Mouse (Mus musculus) c-Kit-positive CD71-positive TER-119-negative erythroid progenitor cells, embryonic 14.5 days (primary cell): ENCODE measurements around the gene 4933415A04Rik.

ENCODE experiments used
- DNase-seq: peaks from one replicate; pipeline ENCODE4 v3.0.0-alpha.2; 2013; ENCODE audit warnings: low read depth

The 4933415A04Rik gene

GRCm38 (mm10) chr11:43632566-43632965 is 45.7 kb downstream of the 4933415A04Rik start:
- no peak for DNase-seq

GRCm38 (mm10) chr11:43633165-43633564 is 46.3 kb downstream of the 4933415A04Rik start:
- no peak for DNase-seq

GRCm38 (mm10) chr11:43633658-43634401 is 47.0 kb downstream of the 4933415A04Rik start:
- no peak for DNase-seq

GRCm38 (mm10) chr11:43636761-43637160 is 49.9 kb downstream of the 4933415A04Rik start:
- DNase-seq, result no peak

- no peak for DNase-seq
Measured at GRCm38 (mm10) chr11:43638486-43638885, 51.6 kb downstream of the 4933415A04Rik start.
